Mouse (Mus musculus) frontal cortex, postnatal 25 days (tissue): ENCODE measurements around the gene Fgfr2.

ENCODE experiments used
- DNase-seq, 2 experiments: peaks; one replicate each; pipeline ENCODE4 v3.0.0; 2022; ENCODE audit warnings: low spot score in 2 of 2

Fgfr2 gene

DNA sequence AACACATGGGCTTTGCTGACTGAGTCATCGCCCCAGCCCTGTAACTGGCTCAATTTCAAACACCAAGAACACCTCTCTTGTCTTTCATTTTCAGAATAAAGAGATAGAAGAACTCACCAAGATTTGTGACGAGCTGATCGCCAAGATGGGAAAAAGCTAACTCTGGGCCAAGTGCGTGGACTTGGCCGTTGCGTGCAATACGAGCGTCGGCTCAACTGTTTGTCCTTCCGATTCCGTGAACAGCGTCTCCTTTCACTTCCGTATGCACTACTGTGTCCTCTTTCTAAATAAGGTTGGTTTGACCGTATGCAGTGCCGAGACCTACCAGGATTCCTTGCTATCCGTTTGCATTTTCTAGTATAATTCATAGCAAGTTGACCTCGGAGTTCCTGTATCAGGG is 2359.0 kb downstream of the Fgfr2 start:
- DNase-seq: no peak

DNA sequence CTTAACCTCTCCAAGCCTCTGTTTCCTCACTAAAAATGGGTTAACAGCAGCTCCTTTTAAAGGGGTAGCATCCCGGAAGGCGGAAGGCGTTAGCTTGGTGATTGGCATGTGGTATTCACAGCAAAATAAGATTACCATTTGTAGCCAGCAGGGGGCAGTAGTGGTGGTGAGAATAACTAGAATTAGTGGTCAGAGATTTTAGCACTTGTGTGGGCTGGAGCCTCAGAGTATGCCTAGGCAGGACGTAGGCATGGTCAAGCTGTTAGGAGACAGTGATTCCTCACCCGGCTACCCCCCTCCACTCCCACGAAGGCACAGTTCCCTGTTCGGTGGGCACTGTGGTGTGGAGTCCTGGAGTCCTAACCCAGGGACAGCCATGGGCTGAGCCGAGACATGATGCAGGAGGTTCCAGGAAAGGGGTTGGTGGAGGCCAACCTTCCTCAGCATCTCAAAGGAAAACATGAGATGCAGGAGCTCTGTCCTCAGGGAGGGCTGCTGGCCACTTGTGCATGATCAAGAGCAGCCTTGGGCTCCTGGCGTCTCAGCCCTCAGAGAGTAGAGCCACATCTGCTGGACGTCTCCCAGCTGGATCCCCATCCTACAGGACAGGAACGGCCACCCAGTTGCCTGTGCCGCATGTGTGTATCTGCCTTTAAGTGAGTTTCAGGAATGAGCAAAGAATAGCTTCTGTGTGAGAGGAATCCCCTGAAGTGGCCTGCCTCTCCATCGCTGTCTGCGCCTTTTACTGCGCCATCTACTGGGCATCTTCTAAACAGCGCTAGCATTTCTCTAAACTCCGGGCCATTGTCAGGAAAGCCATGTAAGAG is 2360.9 kb downstream of the Fgfr2 start:
- peak; percentile 45 to 67 for DNase-seq

DNA sequence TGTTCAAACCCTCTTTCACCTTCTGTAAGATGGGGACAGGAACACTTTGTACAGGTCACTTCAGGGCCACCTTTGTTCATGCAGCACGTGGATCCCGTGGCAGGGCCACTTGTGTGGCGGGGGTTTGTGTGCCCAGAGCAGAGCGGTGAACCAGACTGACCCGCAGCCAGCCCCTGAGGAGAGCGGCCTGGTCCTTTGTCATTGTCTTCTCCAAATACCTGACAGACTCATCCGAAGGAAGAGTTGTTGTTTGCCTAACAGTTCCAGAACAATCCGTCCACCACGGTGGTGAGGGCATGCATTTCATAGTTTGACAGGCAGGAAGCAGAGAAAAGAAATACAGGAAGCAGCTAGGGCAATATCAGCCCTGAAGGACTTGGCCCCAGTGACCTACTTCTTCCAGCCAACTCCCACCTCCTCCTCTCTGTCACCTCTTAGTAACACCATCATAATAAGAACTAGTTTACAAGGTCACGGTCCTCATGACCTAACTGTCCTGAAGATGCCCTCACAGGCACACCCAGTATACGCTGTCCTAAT is 2365.8 kb downstream of the Fgfr2 start:
- no peak for DNase-seq

DNA sequence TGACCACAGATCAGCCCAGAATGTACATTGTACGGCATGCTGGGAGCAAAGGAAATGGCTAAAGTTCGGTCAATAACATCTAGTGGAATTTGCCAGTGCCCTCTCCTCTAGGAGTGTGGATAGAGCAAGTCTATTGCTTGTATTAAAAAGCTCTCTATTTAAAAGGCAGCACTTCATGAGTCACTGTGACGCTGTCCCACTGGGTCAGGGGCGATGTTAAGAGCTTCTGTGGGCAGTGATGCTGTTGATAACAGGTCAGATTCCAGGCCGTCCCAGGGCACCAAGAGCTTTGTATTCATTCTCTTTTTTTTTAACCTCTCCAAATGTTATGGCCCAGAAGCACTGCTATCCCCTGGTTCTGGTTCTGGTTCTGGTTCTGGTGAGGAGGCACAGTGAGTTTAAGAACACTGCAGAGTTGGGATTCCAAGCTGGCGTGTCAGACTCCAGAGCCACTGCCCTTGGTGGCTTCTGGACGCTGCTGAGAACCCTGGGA is 2366.8 kb downstream of the Fgfr2 start:
- DNase-seq: no peak

DNA sequence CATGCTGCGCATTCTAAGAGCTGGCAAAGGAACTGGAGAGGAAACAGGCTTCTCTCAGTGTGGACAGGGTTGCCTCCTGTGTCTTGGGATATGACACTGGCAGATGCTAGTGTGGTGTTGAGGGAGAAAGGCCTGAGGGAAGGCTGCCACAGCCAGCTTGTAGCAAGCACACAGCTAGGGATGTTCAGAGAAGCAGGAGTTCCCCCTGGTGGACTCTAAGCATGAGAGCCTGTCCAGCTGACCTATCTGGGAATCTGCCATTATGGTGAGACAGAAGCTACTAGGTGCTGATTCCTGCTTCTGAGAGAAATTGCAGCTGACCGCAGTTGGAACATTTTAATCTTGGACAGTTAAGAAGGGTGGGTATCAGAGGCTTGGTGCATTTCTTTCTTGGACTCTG is 2368.4 kb downstream of the Fgfr2 start:
- DNase-seq: no peak

DNA sequence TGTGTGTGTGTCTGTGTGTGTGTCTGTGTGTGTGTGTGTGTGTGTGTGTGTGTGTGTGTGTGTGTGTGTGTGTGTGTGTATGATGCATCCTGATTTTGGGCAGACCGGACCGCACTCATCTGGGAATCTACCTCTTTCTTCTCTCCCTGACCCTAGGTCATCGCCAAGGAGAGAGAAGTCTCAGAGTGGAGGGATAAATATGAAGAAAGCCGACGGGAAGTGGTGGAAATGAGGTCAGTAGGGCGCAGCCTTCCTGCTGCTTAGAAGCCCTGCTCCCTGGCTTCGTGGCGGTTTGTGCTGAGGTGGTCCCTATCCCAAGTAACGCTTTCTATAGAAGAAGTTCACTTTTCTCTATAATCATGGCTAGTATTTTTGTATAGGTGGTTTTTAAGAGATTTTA is 2371.5 kb downstream of the Fgfr2 start:
- no peak for DNase-seq

DNA sequence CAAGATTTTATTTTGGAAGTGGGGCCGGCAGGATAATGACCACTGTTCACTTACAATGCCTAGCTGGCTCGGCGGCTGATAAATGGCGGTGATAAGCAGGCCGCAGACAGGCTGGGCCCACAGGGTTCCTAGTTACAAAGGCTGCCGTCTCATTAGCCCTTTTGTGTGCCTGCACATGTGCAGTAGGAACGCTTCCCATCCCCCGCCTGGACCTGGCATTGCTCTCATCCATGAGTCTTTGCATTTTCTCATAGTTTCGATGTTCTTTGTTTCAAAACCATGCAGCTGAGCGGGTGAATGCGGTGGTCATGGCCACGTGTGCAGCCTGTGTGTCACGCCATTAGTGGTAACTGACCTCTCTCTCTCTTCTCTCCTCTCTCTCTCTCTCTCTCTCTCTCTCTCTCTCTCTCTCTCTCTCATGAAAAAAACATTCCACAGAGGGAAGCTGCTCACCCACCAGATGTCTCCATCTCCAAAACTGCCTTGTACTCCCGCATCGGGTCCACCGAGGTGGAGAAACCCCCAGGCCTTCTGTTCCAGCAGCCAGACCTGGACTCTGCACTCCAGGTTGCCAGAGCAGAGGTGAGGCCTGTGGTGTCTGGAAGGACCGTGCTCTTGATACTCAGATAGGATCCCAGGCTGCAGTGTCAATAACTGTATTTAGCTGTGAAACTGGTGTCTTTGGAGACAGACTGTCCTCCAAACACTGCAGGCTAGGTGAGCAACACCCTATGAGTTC is 2372.2 kb downstream of the Fgfr2 start:
- no peak for DNase-seq

DNA sequence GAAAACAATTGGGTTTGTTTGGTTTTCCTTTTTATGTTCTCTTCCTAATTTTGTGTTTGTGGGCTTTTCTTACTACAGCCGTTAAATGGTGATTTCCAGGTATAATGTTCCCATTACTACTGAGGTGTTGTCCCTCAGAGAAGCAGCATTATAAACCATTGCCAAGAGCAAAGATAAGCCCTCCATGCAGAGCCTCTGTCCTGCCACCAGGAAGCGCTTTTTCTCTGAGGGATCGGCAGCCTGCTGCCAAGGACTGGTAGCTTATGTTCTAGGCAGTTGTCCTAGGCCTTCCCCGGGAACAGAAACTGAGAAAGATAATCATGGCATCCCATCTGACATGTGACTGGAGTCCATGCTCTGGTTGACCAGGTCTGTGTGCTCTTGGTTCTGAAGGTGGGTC is 2374.0 kb downstream of the Fgfr2 start:
- DNase-seq: no peak

DNA sequence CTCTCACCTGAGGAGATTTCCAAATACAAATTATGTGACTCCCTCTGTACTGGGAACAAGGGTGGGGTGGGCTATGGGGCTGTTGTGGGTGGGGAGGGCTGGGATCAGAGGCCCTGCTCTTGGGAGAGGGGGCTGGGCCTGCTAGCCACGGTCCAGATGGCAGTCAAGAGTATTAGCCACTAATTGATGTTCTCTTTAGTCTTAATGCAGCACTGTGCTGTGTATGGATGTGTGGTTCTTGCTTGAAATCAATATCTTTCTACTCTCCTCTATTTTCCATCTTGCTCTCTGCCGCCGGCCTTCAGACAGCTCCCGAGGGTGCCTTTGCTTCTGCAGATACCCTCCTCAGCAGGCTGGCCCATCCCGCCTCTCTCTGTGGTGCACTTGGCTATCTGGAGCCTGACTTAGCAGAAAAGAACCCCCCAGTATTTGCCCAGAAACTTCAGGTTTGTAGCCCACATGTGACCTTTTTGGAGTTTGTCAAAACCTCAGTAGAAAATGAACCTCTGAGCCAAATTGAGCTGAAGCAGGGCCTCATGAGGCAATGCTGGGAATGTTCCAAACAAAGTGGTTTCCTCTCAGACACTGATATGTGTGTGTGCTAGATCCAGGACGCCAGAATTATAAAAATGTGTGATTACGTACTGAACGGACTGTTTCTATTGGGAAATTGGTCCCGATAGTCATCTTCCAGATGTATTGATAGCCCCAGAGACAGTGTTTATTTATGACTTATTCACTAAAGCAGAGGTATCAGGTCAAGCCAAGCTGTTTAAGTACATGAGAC is 2379.7 kb downstream of the Fgfr2 start:
- DNase-seq: no peak

DNA sequence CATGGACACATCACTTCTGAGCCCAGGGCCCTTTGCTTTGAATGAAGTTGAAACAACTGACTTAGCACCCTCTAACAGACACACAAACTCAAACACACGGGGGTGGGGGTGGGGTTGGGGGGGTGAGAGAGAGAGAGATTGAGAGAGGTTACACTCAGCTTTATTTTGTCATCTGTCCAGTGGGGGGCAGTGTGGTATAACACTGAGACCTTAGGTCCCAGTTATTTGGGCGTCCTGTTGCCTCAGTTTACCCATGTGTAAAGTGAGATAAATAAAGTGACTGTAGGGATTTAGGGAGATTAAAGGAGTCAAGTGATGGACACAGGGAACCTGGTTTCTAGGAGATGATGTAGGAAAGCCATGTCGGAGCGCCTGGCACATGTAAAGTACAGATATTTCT is 2382.1 kb downstream of the Fgfr2 start:
- DNase-seq: no peak

DNA sequence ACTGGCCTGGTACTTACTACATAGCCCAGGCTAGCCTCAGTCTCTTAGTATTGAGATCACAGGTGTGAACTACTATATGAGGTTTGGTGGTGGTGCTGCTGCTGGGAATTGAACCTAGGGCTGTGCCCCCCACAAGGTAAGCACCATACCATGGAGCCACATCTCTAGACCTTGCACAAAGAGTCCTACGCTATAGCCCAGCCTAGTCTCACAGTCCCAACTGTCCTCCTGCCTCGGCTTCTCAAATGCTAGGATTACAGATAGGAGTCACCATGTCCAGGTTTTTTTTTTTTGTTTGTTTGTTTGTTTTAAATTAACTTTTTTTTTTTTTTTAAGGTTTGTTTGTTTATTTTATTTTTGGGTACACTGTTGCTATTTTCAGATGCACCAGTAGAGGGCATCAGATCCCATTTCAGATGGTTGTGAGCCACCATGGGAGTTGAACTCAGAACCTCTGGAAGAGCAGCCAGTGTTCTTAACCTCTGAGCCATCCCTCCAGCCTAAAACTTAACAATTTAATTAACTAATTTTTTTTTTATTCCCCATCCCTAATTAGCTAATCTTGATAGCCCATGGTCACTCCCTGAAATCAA is 2388.9 kb downstream of the Fgfr2 start:
- no peak for DNase-seq

DNA sequence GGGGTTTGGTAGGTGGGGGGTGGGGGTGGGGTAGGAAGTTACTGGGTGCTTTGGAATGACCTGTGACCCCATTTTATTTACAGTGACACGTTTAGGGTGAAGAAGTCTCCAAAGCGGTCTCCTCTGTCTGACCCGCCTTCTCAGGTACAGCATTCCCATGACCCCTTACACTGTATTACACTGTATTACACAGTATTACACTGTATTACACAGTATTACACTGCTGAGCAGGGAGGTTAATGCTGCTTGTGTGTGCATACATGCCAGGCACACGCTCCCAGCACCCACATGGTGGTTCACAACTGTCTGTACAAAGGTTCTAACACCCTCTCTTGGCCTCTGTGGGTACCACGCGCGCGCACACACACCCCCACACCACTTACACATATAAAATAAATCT is 2389.7 kb downstream of the Fgfr2 start:
- DNase-seq: no peak

DNA sequence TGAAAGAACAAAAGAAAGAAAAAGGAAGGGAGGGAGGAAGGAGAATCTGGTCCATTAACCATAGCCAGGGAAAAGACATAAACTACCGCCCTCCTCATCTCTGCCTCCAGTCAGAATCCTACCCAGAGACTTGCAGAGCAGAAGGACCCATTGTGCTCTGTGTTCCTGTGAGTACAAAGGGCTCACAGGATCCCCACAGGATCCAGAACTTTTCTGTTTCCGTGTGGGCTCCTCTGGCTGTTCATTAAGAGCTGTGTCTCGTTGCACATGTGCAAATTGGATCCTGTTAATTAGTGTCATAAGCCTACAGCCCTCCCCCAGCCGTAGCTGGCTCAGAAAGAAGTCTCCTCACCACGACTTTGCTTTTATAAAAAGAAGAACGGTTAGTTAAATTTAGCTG is 2390.2 kb downstream of the Fgfr2 start:
- no peak for DNase-seq

DNA sequence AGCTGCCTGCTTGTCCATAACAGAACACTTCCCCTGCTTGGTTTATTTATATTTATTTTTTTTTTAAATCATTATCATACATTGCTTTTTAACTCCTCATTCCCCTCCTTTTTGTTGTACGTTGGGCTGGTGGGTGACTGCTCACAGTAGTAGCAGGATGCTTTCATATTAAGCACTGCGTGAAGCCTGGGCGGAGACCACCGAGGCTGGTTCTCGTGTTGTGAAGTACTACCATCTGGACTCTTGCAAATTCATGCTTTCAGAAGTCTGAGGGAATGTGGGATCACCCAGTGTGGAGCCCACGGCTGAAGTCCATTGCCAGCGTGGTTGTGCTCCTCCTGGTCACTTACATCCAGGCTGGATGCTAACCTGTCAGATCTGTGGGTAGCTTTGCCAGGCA is 2391.4 kb downstream of the Fgfr2 start:
- no peak for DNase-seq

DNA sequence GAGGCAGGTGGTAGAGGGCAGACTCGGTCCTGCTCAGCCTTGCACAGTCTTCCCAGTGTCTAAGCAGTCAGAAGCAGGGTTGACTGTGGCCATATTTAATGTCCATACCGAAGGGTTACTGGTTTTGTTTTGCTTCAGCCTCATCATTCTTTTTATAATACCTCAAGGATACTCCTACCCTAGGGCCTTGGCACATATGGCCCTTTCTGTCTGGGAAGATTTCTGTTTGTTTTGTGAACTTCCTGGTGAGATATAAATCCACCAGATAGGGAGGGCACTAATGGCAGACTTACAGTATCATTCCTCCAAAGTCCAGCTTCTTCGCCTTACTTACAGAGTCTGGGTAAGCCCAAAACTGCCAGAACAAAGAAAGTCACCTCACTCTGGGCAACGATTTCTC is 2395.6 kb downstream of the Fgfr2 start:
- DNase-seq: no peak

DNA sequence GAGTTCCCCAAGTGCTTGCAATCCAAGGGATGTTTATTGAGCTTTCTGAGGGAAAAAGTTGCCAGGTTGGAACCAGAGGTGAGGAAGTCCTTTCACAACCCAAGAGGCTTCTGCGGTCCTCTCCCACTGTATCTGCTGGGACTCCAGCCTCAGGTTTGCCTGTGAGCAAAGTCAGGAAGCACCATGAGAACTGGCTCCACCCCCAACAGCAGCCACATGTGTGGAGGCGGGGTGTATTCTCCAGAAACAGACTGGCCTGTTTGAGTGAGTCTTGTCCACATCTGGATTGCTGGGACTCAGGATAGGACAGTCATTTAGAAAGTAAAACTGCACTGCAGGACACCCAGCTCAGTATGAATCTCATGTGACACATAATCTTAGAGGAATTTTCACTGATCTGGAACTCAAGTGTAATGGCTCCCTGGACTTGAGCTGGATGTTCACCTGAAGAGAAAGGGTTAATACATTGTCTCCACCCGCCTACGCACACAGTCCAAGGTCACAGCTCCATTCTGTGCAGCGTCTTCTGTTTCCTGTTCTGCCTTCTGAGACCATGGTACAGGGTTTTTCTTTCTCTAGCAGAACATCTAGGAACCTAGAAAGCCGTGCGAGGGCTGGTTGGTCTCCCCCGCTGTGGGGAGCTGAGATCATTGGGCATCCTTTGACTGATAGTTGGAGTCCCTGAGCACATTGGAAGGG is 2396.3 kb downstream of the Fgfr2 start:
- DNase-seq: no peak

DNA sequence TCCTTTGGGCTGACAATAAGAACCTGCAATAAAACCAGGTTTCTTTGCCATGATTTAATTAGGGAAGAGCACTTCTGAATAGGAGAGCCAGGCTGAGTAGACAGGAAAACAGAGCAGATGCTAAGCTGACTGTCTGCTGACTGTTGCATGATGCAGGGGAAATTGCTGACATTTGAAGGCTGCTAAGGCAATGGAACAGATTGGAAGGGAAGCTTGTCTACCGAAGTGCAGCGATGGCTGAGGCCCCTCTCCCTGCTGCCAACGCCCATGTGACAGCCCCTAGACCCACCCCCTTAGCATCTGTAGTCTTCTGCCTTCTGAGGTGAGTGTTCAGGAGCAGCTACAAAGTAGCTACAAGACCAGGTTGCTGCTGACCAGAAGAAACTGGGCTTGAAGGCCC is 2397.0 kb downstream of the Fgfr2 start:
- DNase-seq: no peak

DNA sequence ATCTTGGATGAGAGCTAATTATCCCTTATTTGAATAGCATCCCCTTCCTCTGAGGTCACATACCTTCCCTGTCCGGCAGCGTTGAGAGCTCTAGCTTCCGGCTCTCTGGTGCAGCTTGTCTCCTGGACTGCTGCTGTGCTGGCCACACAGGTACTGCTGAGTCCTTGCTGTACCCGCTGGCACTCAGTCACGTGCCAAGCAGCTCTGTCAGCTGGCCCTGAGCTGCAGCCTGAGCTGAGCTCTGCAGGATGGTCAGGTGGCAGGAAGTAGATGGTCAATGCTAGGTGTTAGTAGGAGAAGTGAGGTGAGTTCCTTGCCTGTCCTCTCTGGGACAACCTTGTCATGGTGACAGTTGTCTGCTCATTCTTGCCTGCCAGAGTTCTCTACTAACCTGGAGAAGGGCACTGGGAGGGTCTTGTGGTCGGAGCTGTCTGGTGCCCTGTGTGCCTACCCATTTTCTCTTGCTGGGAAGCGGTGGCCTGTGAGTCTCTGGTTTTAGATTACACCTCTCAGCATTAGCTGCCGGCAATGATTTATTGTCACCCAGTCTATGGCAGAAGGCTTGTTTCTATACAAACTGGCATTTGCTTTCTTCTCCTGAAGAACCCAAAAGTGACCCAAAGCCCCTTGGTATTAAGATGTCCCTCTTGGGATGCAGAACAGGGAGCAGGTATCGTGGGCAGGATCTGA is 2402.4 kb downstream of the Fgfr2 start:
- DNase-seq: no peak

DNA sequence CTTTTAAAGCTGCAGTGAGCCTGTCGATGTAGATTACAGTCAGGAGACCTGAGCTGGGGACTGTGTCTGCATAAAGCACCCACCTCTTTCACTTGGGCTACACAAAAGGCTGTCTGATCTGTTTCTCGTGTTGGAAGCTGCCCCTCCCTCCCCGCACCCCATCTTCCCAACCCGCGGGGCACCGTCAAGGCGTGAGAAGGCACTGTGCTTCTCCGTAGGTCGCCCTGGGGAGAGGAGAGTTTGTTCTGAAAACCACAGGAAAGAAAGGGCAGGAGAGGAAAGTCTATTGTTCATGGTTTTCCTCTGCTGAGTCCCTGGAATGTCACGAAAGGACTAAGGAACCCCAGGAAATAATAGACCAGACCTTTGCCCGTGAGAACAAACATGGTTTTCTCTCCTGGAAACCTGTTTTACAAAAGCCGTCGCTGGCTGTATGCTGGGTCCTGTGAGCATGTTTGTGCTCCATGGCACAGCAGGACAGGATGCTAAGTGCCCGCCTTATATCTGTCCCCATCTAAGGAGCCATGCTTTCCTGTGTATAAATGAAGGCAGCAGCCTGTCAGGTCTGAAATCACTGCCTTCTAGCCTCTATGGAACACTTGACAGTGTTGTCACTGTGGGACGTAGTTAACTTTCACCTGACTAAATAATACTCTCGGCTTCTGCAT is 2403.1 kb downstream of the Fgfr2 start:
- no peak for DNase-seq

DNA sequence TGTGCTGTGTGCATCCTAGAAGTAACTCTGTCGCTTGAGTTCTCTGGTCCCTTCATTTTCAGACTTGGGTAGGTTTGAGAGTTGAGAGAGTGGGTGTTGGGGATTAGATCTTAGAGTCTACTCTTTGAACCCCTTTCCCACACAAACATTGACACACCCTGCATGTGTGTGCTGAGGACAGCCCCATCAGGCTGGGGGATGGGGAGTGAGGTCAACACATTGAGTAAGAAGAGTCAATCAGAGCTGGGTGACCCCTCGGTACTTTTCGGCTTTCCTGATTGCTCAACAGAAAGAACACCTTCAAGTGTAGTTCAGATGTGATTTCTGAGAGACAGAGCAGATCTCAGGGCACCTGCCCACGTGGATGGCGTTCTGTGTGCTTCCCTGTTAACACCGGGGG is 2406.2 kb downstream of the Fgfr2 start:
- DNase-seq: no peak
